Mouse (Mus musculus) inflammation-experienced regulatory T-cells (primary cell): Measurements from ENCODE around the gene Gnb1. TPM values are rescaled to one million over a fixed set of nuclear protein-coding genes. Genes with fewer than 3 reads are reported as not detected.

Experiments
- polyA plus RNA-seq, 2 experiments: library from polyadenylated mRNA; unstranded; fragments of 100-300 nt; shearing (Covaris generic); gene quantifications; one replicate each; pipeline ENCODE4 v1.2.1; 2017

The Gnb1 gene
- polyA plus RNA-seq: 100 to 1,000 TPM; 372 to 422 TPM

GRCm38 (mm10) chr4:155490990-155491504, at the start of gene Gnb1:
Gene Gnb1, plus strand, starts transcription at chr4:155491361.

GRCm38 (mm10) chr4:155468952-155469351, 22.2 kb upstream of the Gnb1 start, which contains the start of gene Tmem52:
Gene Tmem52, plus strand, starts transcription at chr4:155469114.

GRCm38 (mm10) chr4:155561661-155562442, 70.7 kb downstream of the Gnb1 start, which contains the start of gene Nadk:
Gene Nadk, plus strand, starts transcription at chr4:155562378.

GRCm38 (mm10) chr4:155601091-155601996, 110.2 kb downstream of the Gnb1 start, which contains the start of gene Slc35e2:
Gene Slc35e2, plus strand, starts transcription at chr4:155601416.

Other genes with a start within 250 kb of the Gnb1 start
- gene Faap20, start 241.6 kb upstream of the Gnb1 start, polyA plus RNA-seq: 100 to 1,000 TPM; 105 to 115 TPM
- gene Prkcz, start 130.0 kb upstream of the Gnb1 start, polyA plus RNA-seq: 10 to 100 TPM; 33.8 to 46.7 TPM
- 1 to 10 TPM in 1 of 2 experiments, under 1 TPM in 1; 0.46 to 2.0 TPM for gene Gabrd, start 93.2 kb upstream of the Gnb1 start, polyA plus RNA-seq
- 1 to 10 TPM in 1 of 2 experiments, under 1 TPM in 1; 0.86 to 3.1 TPM for gene Cfap74, start 82.2 kb upstream of the Gnb1 start, polyA plus RNA-seq
- gene Tmem52, start 22.2 kb upstream of the Gnb1 start, polyA plus RNA-seq: not detected
- gene Nadk, start 71.0 kb downstream of the Gnb1 start, polyA plus RNA-seq: 100 to 1,000 TPM; 129 to 132 TPM
- gene Slc35e2, start 110.1 kb downstream of the Gnb1 start, polyA plus RNA-seq: 10 to 100 TPM in 1 of 2 experiments, 1 to 10 TPM in 1; 9.9 to 12.0 TPM
- 100 to 1,000 TPM; 137 to 173 TPM for gene Cdk11b, start 133.5 kb downstream of the Gnb1 start, polyA plus RNA-seq
- not detected for gene Gm10563, start 154.0 kb downstream of the Gnb1 start, polyA plus RNA-seq
- gene Mmp23, start 162.0 kb downstream of the Gnb1 start, polyA plus RNA-seq: under 1 TPM; 0.71 to 0.90 TPM
- 10 to 100 TPM; 42.2 to 82.6 TPM for gene Mib2, start 177.8 kb downstream of the Gnb1 start, polyA plus RNA-seq
- gene Fndc10, start 203.0 kb downstream of the Gnb1 start, polyA plus RNA-seq: 10 to 100 TPM; 11.3 to 18.9 TPM
- gene Ssu72, start 213.4 kb downstream of the Gnb1 start, polyA plus RNA-seq: 100 to 1,000 TPM; 152 to 154 TPM
- gene Tmem240, start 243.4 kb downstream of the Gnb1 start, polyA plus RNA-seq: under 1 TPM; 0.84 to 0.94 TPM